Mouse (Mus musculus) naive thymus-derived CD4-positive, alpha-beta T cell, adult 2 months (primary cell): Measurements from ENCODE around the gene Tas2r135.

Experiments
- DNase-seq: peaks from one replicate; pipeline ENCODE4 v3.0.0-alpha.2; 2011; ENCODE audit warnings: low read depth

The Tas2r135 gene

DNA sequence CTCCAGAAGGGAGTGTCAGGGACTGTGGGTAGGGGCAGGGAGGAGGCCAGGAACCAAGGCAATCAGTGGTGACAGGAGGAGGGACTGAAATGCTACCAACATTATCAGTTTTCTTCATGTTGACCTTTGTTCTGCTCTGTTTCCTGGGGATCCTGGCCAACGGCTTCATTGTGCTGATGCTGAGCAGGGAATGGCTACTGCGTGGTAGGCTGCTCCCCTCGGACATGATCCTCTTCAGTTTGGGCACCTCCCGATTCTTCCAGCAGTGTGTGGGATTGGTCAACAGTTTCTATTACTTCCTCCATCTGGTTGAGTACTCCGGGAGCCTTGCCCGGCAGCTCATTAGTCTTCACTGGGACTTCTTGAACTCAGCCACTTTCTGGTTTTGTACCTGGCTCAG, 29.2 kb downstream of the Tas2r135 start, which contains the start of gene Tas2r126:
Gene Tas2r126, plus strand, starts transcription at position 90 of the 400 bp plus-strand sequence.
- DNase-seq: no peak

DNA sequence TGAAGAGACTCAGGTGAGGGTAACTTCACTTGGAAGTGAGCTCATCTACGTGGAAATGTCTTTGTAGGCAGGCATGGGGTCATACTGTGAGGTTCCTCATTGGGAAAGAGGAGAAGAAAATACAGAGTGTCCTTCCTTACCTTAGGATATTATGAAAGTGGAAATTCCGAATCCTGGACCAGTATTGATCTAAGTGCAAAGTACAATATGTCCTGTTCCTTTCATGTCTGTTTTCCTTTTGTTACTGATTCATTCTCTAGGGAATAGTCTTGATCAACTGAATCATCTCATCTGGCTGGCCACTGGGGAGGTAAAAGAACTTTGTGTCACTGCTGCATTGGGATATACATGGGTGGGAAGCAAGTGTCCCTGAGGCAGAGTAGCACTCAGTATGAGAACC, 30.3 kb downstream of the Tas2r135 start:
- no peak for DNase-seq

DNA sequence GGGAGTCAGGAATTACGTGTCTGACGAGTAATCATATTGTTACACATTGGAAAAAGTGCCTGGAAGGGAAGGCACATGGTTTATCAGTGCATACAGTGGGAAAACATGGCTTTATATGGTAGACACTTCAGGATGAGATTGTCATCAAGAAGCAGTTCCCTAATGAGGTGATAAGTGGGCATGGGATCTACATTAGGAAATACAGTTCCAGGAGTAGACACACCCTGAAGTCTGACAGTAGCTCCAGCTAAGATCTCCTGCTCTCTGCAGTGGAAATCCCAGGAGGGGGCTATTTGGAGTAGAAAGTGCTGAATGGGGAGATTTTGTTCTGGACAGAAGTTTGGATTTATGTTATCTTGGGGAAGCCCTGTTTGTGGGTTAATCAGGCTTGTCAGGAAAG, 36.2 kb downstream of the Tas2r135 start:
- no peak for DNase-seq

DNA sequence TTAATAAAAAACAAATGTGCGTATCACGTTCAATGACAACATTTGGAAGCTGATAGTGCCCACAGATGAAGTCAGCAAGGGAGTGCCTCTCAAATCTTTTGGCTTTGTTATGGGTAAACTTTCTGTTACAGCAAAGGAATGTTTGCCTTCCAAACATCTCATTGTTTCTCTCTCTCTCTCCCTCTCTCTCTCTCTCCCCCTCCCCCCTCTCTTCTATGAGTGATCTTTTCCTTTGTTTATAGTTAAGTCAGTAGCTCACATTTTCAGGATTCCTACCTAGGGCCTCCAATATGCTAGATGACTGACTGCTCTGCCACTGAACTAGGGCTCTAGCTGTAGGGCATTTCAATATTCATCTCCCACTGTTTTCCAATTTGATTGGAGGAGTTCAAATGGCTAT, 39.3 kb downstream of the Tas2r135 start:
- DNase-seq: no peak

DNA sequence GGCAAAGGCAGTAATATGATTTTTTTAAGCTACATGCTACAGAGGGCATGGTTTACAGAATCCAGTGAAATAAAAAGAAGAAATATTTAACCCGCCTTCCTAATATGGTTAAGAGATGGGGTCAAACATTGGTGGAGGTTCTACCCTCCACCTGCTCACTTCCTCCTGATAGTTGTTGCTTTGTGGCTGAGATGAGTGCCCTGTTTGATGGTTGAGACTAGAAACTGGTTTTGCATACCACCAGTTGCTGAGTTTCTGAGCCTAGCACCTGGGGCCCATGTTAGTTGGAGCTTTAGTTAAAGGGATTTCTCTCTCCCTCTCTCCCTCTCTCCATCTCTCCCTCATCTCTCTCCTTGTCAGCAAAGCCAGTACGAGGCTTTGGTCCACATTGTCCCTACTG, 42.1 kb downstream of the Tas2r135 start:
- DNase-seq: no peak
